Mouse (Mus musculus) thymus, postnatal 36 days (tissue): ENCODE measurements around the gene Zic1.

Source experiments
- DNase-seq, 2 experiments: peaks; one replicate each; pipeline ENCODE4 v3.0.0; 2022; ENCODE audit warnings: mixed read lengths in 2 of 2

The Zic1 gene

DNA sequence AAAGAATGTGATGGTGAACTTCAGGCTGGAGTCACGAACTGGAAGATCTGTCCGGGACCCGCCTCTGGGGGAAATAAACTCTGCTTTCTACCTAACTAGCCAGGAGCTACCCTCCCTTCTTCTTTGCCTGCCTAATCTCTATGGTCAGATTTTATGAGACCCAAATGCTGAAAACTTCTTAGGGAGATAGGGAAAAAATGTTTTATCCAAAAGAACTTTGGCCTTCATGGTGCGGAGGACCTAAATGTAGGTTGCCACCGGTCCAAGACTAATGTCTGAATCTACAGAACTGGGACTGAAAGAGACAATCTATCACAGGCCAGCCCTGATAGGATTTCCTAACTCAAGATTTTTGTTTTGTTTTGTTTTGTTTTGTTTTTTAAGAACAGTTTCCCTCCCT lies 14.2 kb downstream of the Zic1 start:
- DNase-seq: no peak

- no peak for DNase-seq
These were observed 14.7 kb downstream of the Zic1 start for GRCm38 (mm10) chr9:91350861-91351291.

GRCm38 (mm10) chr9:91350211-91350791 lies 15.3 kb downstream of the Zic1 start:
- DNase-seq: no peak

DNA sequence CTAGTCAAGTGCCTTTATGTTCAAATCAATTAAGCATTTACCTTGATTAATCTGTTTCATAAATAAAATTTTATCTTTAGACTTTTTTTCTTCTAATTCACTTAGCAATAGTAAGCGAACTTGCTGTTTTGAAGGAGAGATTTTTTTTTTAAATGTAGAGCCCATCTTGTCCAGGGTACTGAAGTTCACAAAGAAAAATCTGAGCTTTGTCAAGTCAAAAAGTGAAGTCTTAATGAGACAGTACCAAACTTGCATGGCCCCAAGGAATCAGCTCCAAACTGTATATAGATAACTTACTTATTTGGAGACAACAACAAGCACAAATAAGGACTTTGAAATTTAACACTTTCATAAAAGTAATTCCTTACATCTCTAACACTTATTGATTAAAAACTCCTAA lies 16.9 kb downstream of the Zic1 start:
- DNase-seq: no peak

DNA sequence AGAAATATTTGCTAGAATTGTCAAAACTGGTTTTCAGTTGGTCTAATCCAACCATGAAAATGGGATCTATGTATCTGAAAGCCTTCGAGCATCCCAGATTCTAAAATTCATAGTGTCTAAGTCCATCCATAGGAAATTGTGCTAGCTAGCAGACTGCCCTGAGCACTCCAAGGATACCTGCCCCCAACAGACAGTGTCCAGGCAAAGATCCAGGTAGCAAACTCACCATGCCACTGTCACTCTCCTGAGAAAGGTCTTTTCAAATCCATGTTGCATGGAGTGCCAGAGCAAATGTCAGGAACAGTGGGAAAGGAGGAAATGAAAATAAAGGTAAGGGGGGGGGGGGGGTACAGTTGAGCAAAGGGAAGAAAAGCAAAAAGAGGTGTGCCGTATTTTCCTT lies 18.0 kb downstream of the Zic1 start:
- DNase-seq: no peak
